Mouse (Mus musculus): ENCODE data around the gene Gpr137c. TPM values are rescaled to one million over a fixed set of nuclear protein-coding genes. Genes with fewer than 3 reads are reported as not detected.
A peak's percentile ranks its signal among the peaks of the same experiment; 100 is the strongest.

Gene Gpr137c
- polyA plus RNA-seq, 1 experiment from 2014 or later = 0.19 TPM

DNA sequence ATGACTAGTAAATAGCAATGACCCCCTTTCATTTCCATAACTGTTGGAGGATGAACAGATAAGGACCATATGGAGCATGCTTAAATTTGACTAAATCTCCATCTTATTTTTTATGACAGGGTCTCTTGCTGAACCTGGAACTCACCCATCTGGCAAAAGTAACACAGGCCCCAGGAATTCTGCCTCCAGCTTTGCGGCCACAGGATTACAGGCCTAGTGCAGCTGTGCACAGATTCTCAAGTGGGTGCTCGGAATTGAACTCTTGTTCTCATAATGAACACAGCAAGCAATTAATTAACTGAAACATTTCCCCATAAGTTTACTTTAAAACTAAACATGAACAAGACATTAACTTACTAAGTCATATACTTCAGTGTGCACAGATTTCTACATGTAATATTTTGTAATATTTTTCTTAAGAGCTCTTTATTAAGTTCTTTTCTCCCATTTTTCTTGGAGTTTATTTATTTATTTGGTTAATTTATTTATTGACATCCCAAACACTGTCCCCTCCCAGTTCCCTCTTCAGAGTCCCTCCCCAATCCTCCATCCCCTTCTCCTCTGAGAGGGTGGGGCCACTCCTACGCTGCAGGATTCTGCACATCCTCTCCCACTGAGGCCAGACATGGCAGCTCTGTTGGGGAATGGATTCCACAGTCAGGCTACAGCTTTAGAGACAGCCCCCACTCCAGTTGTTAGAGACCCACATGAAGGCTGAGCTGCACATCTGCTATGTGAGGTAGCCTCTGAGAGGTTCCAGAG is 44.5 kb downstream of the Gpr137c start:
- Histone ChIP-seq H3K27me3 (ENCODE audit: control insufficient read depth, insufficient read depth, low read depth, low read length) (no peaks in the 10 kb centered on the region), H3K4me1 (ENCODE audit: control insufficient read depth, low read depth, low read length) (no peaks in the 10 kb centered on the region), H3K9ac (ENCODE audit: low read depth, low read length) (no peak overlapping the region), H3K36me3 (ENCODE audit: control insufficient read depth, insufficient read depth) (no peaks in the 10 kb centered on the region), H3K4me3 (ENCODE audit: low read depth, low read length) (no peak overlapping the region), H3K4me2 (ENCODE audit: low read depth, low read length) (no peak overlapping the region), H3K27ac (ENCODE audit: low read length) (no peak overlapping the region), H3K9me3 (replicated peaks; ENCODE audit: control insufficient read depth, low read length) (no peaks in the 10 kb centered on the region)
- 74% methylated on average over 3 of the region's 3 CpGs for WGBS (ENCODE audit: insufficient replicate concordance)
- ATAC-seq (ENCODE audit: low read depth) = no peak

GRCm38 (mm10) chr14:45275816-45276215 is 56.3 kb downstream of the Gpr137c start:
- Histone ChIP-seq H3K27ac (ENCODE audit: low read length) (no peak overlapping the region), H3K4me1 (ENCODE audit: control insufficient read depth, low read depth, low read length) (no peaks in the 10 kb centered on the region), H3K9ac (ENCODE audit: low read depth, low read length) (no peak overlapping the region), H3K4me3 (ENCODE audit: low read depth, low read length) (no peak overlapping the region), H3K27me3 (ENCODE audit: control insufficient read depth, insufficient read depth, low read depth, low read length) (no peaks in the 10 kb centered on the region), H3K9me3 (replicated peaks; ENCODE audit: control insufficient read depth, low read length) (no peaks in the 10 kb centered on the region), H3K36me3 (ENCODE audit: control insufficient read depth, insufficient read depth) (no peaks in the 10 kb centered on the region), H3K4me2 (ENCODE audit: low read depth, low read length) (no peak overlapping the region)
- WGBS (ENCODE audit: insufficient replicate concordance) = 68% methylated on average over 6 of the region's 6 CpGs
- no peak for ATAC-seq (ENCODE audit: low read depth)

DNA sequence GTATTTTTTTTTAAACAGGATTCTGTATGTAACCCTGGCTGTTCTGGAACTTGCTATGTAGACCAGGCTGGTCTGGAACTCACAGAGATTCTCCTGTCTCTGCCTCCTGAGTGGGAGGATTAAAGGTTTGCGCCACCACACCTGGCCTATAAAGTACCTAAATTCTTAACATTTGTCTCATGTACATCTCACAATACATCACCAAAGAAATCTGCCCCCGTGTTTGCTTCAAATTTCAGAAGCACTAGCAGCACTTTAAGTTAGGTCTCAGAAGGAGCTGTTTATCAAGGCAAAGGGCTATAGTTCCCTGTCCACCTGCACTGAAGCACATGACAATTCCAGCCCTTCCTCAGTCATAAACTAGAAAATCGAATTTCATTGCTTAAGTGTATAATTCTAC is 62.5 kb downstream of the Gpr137c start:
- Histone ChIP-seq H3K27me3 (ENCODE audit: control insufficient read depth, insufficient read depth, low read depth, low read length) (no peaks in the 10 kb centered on the region), H3K9ac (ENCODE audit: low read depth, low read length) (no peak overlapping the region), H3K9me3 (replicated peaks; ENCODE audit: control insufficient read depth, low read length) (no peaks in the 10 kb centered on the region), H3K4me2 (ENCODE audit: low read depth, low read length) (no peak overlapping the region), H3K4me3 (ENCODE audit: low read depth, low read length) (no peak overlapping the region), H3K27ac (ENCODE audit: low read length) (no peak overlapping the region), H3K36me3 (ENCODE audit: control insufficient read depth, insufficient read depth) (peaks cover 5% of the 10 kb centered on the region), H3K4me1 (ENCODE audit: control insufficient read depth, low read depth, low read length) (no peaks in the 10 kb centered on the region)
- WGBS (ENCODE audit: insufficient replicate concordance) = 67% methylated on average over 3 of the region's 3 CpGs
- ATAC-seq (ENCODE audit: low read depth) = no peak

DNA sequence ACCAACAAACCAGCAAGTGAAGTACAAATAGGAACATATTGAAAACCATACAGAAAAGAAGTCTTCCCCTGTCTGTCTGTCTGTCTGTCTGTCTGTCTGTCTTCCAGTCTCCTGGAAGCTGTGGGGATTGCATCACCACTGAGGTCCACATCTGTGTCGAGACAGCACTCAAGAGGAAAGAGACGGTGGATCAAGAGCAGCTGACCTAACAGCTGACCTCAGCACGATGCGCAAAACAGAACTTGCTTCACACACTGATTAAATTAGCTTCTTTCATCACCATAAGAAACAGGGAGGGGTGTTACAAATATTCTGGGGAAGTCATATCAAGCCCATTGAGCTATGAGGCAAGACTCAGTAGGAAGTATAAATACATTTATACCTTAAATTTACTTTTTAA is 72.1 kb downstream of the Gpr137c start:
- Histone ChIP-seq H3K9me3 (replicated peaks; ENCODE audit: control insufficient read depth, low read length) (no peaks in the 10 kb centered on the region), H3K9ac (ENCODE audit: low read depth, low read length) (no peak overlapping the region), H3K27me3 (ENCODE audit: control insufficient read depth, insufficient read depth, low read depth, low read length) (no peaks in the 10 kb centered on the region), H3K27ac (ENCODE audit: low read length) (no peak overlapping the region), H3K4me2 (ENCODE audit: low read depth, low read length) (no peak overlapping the region), H3K36me3 (ENCODE audit: control insufficient read depth, insufficient read depth) (peaks cover 34% of the 10 kb centered on the region), H3K4me3 (ENCODE audit: low read depth, low read length) (no peak overlapping the region), H3K4me1 (ENCODE audit: control insufficient read depth, low read depth, low read length) (no peaks in the 10 kb centered on the region)
- no peak for ATAC-seq (ENCODE audit: low read depth)
- 72% methylated on average over 4 of the region's 4 CpGs for WGBS (ENCODE audit: insufficient replicate concordance)

- no peaks in the 10 kb centered on the region for H3K27me3 ChIP-seq (ENCODE audit: control insufficient read depth, insufficient read depth, low read depth, low read length)
- no peak overlapping the region for H3K9ac ChIP-seq (ENCODE audit: low read depth, low read length)
- WGBS (ENCODE audit: insufficient replicate concordance) = 59% methylated on average over 4 of the region's 4 CpGs
- peaks cover 40% of the 10 kb centered on the region for H3K36me3 ChIP-seq (ENCODE audit: control insufficient read depth, insufficient read depth)
- no peak overlapping the region for H3K27ac ChIP-seq (ENCODE audit: low read length)
- H3K9me3 ChIP-seq (replicated peaks; ENCODE audit: control insufficient read depth, low read length) = no peaks in the 10 kb centered on the region
- ATAC-seq (ENCODE audit: low read depth) = no peak
- H3K4me2 ChIP-seq (ENCODE audit: low read depth, low read length) = no peak overlapping the region
- H3K4me3 ChIP-seq (ENCODE audit: low read depth, low read length) = no peak overlapping the region
- H3K4me1 ChIP-seq (ENCODE audit: control insufficient read depth, low read depth, low read length) = peaks cover 6% of the 10 kb centered on the region; the same call in 1 of the 2 replicates
Measured at GRCm38 (mm10) chr14:45303939-45304338, 84.4 kb downstream of the Gpr137c start.

DNA sequence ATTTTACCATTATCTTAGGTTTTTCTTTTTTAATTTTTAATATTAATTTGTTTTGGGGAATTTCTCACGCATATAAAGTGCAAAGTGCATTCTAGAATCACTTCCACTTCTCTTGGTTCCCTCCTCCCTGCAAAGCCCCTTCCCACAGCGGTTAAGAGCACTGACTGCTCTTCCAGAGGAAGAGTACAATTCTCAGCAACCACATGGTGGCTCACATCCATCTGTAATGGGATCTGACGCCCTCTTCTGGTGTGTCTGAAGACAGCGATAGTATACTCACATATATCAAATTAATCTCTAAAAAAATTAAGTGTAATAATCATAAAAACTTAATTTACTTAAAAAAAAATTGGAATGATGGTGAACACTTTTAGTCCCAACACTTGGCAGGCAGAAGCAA is 84.9 kb downstream of the Gpr137c start:
- H3K4me2 ChIP-seq (ENCODE audit: low read depth, low read length) = no peak overlapping the region
- no peak overlapping the region for H3K9ac ChIP-seq (ENCODE audit: low read depth, low read length)
- H3K36me3 ChIP-seq (ENCODE audit: control insufficient read depth, insufficient read depth) = peaks cover 36% of the 10 kb centered on the region
- no peak overlapping the region for H3K27ac ChIP-seq (ENCODE audit: low read length)
- no peaks in the 10 kb centered on the region for H3K9me3 ChIP-seq (replicated peaks; ENCODE audit: control insufficient read depth, low read length)
- 76% methylated on average over 4 of the region's 4 CpGs for WGBS (ENCODE audit: insufficient replicate concordance)
- H3K27me3 ChIP-seq (ENCODE audit: control insufficient read depth, insufficient read depth, low read depth, low read length) = no peaks in the 10 kb centered on the region
- H3K4me3 ChIP-seq (ENCODE audit: low read depth, low read length) = no peak overlapping the region
- no peak for ATAC-seq (ENCODE audit: low read depth)
- H3K4me1 ChIP-seq (ENCODE audit: control insufficient read depth, low read depth, low read length) = peaks cover 6% of the 10 kb centered on the region; the same call in 1 of the 2 replicates

GRCm38 (mm10) chr14:45305852-45306251 is 86.3 kb downstream of the Gpr137c start:
- H3K4me2 ChIP-seq (ENCODE audit: low read depth, low read length) = no peak overlapping the region
- H3K9ac ChIP-seq (ENCODE audit: low read depth, low read length) = no peak overlapping the region
- H3K27ac ChIP-seq (ENCODE audit: low read length) = peak overlapping the region; percentile 61; the same call in 1 of the 2 replicates
- no peaks in the 10 kb centered on the region for H3K9me3 ChIP-seq (replicated peaks; ENCODE audit: control insufficient read depth, low read length)
- no peak overlapping the region for H3K4me3 ChIP-seq (ENCODE audit: low read depth, low read length)
- H3K4me1 ChIP-seq (ENCODE audit: control insufficient read depth, low read depth, low read length) = peaks cover 6% of the 10 kb centered on the region; the same call in 1 of the 2 replicates
- peak; percentile 79 for ATAC-seq (ENCODE audit: low read depth)
- no peaks in the 10 kb centered on the region for H3K27me3 ChIP-seq (ENCODE audit: control insufficient read depth, insufficient read depth, low read depth, low read length)
- peaks cover 28% of the 10 kb centered on the region for H3K36me3 ChIP-seq (ENCODE audit: control insufficient read depth, insufficient read depth)
- WGBS (ENCODE audit: insufficient replicate concordance) = 72% methylated on average over 5 of the region's 5 CpGs

- no peak overlapping the region for H3K9ac ChIP-seq (ENCODE audit: low read depth, low read length)
- H3K4me1 ChIP-seq (ENCODE audit: control insufficient read depth, low read depth, low read length) = peaks cover 6% of the 10 kb centered on the region; the same call in 1 of the 2 replicates
- peaks cover 11% of the 10 kb centered on the region for H3K36me3 ChIP-seq (ENCODE audit: control insufficient read depth, insufficient read depth)
- no peaks in the 10 kb centered on the region for H3K9me3 ChIP-seq (replicated peaks; ENCODE audit: control insufficient read depth, low read length)
- no peak overlapping the region for H3K4me2 ChIP-seq (ENCODE audit: low read depth, low read length)
- no peak for ATAC-seq (ENCODE audit: low read depth)
- H3K27ac ChIP-seq (ENCODE audit: low read length) = no peak overlapping the region
- WGBS (ENCODE audit: insufficient replicate concordance) = 51% methylated on average over 8 of the region's 8 CpGs
- H3K4me3 ChIP-seq (ENCODE audit: low read depth, low read length) = no peak overlapping the region
- H3K27me3 ChIP-seq (ENCODE audit: control insufficient read depth, insufficient read depth, low read depth, low read length) = no peaks in the 10 kb centered on the region
Measured at GRCm38 (mm10) chr14:45307630-45308328, 88.3 kb downstream of the Gpr137c start.

- Histone ChIP-seq H3K4me3 (ENCODE audit: low read depth, low read length) (no peak overlapping the region), H3K4me1 (ENCODE audit: control insufficient read depth, low read depth, low read length) (peaks cover 6% of the 10 kb centered on the region), H3K27me3 (ENCODE audit: control insufficient read depth, insufficient read depth, low read depth, low read length) (no peaks in the 10 kb centered on the region), H3K9ac (ENCODE audit: low read depth, low read length) (no peak overlapping the region), H3K27ac (ENCODE audit: low read length) (no peak overlapping the region), H3K4me2 (ENCODE audit: low read depth, low read length) (no peak overlapping the region), H3K36me3 (ENCODE audit: control insufficient read depth, insufficient read depth) (peaks cover 5% of the 10 kb centered on the region), H3K9me3 (replicated peaks; ENCODE audit: control insufficient read depth, low read length) (no peaks in the 10 kb centered on the region)
- WGBS (ENCODE audit: insufficient replicate concordance) = 81% methylated on average over 13 of the region's 13 CpGs
- no peak for ATAC-seq (ENCODE audit: low read depth)
Measured at GRCm38 (mm10) chr14:45309646-45310045, 90.1 kb downstream of the Gpr137c start.
